Comparison of ENCODE assay signal across 15 mouse cellular contexts in genomic region chr8:119964859-119965258, GRCm38 (mm10). TPM values are rescaled to one million over a fixed set of nuclear protein-coding genes. Genes with fewer than 3 reads are reported as not detected.
"Had no signal": no experiment of that assay in that cellular context is flagged by ENCODE, and none has a peak within 500 bp of the region (broad histone marks: within the 10 kb centered on the region; RNA-seq: fewer than 3 reads in every experiment).

No protein-coding gene starts in this region.

- H3K4me1 ChIP-seq: midbrain, embryonic 10.5 days; midbrain, embryonic 12.5 days had no signal

- H3K9ac ChIP-seq: lung, embryonic 14.5 days; midbrain, embryonic 12.5 days; neural tube, embryonic 12.5 days had no signal

- ATAC-seq: midbrain, embryonic 16.5 days had no signal

- DNase-seq: lung, adult 18-20 months; lung, embryonic 14.5 days; lung, postnatal 10 days; lung, postnatal 4 days; midbrain, embryonic 14.5 days; right cerebral cortex, postnatal 14 days; thymus, adult 18-20 months; thymus, postnatal 14 days; thymus, postnatal 36 days had no signal

- H3K4me3 ChIP-seq: midbrain, embryonic 10.5 days; midbrain, embryonic 12.5 days; neural tube, embryonic 12.5 days had no signal

- H3K9me3 ChIP-seq: midbrain, embryonic 12.5 days had no signal

- H3K4me2 ChIP-seq: lung, embryonic 14.5 days; midbrain, embryonic 12.5 days; neural tube, embryonic 12.5 days had no signal

- H3K36me3 ChIP-seq: midbrain, embryonic 12.5 days; neural tube, embryonic 12.5 days had no signal

- H3K27me3 ChIP-seq: midbrain, embryonic 12.5 days; neural tube, embryonic 12.5 days had no signal

- H3K27ac ChIP-seq: midbrain, embryonic 10.5 days; midbrain, embryonic 12.5 days; neural tube, embryonic 12.5 days had no signal

RNA-seq across cellular contexts. Expression of gene Gm20388, which starts 54.2 kb away (rescaled TPM):
- polyA plus RNA-seq: lung, embryonic 14.5 days; lung, embryonic 16.5 days; midbrain, embryonic 12.5 days; neural tube, embryonic 12.5 days; thymus, postnatal 0 days had no signal
